Mouse (Mus musculus): ENCODE results near the gene Slc26a6. TPM values are rescaled to one million over a fixed set of nuclear protein-coding genes. Genes with fewer than 3 reads are reported as not detected.

The Slc26a6 gene
- polyA plus RNA-seq, 1 experiment: 38.2 TPM

DNA sequence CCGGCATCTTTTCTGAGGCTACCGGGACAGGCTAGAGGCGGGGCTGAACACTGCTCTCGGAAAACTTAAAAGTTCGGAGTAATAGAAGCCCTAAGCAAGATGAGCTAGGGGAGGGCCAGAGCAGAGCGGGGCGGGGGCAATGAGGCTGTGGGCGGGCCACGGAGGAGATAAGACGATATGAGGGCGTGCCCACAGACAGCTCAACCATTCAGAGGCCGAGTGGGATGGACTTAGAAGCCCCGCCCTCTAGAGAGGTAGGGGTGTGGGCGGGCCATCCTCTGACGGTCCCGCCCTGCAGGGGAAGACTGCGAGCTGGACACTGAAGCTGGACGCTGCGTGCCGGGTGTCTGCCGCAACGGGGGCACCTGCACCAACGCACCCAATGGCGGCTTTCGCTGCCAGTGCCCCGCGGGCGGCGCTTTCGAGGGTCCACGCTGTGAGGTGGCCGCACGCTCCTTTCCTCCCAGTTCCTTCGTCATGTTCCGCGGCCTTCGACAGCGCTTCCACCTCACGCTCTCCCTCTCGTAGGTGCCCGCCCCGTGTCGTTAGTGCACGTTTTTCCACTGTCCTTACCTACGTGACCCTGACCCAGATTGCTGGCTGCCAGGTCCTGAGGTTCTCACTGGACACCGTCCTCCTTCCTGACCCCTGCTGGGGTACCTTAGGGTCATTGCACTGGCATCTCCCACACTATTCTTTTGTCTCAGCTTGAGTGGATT lies 20.5 kb upstream of the Slc26a6 start:
- peak; percentile 62 for DNase-seq
- peak overlapping the region; percentile 26 for H3K4me3 ChIP-seq (ENCODE audit: control insufficient read depth, insufficient read depth, low read length)
- no peak for TF ChIP-seq POLR2A (IDR thresholded peaks at IDR 0.05; ENCODE audit: control insufficient read depth, extremely low read depth, insufficient read depth, low read length, poor library complexity)
- WGBS: 3% methylated on average over 46 of the region's 46 CpGs
- peaks cover 12% of the 10 kb centered on the region; the same call in 1 of the 2 replicates for H3K27me3 ChIP-seq (ENCODE audit: control insufficient read depth, insufficient read depth, low read length)
- no peaks in the 10 kb centered on the region for H3K36me3 ChIP-seq (ENCODE audit: control insufficient read depth, insufficient read depth, low read length)
- H3K4me1 ChIP-seq (replicated peaks; ENCODE audit: control insufficient read depth, insufficient read depth, low read length): peaks cover 18% of the 10 kb centered on the region
- no peak overlapping the region for H3K27ac ChIP-seq (ENCODE audit: control insufficient read depth, insufficient read depth, low read length)

DNA sequence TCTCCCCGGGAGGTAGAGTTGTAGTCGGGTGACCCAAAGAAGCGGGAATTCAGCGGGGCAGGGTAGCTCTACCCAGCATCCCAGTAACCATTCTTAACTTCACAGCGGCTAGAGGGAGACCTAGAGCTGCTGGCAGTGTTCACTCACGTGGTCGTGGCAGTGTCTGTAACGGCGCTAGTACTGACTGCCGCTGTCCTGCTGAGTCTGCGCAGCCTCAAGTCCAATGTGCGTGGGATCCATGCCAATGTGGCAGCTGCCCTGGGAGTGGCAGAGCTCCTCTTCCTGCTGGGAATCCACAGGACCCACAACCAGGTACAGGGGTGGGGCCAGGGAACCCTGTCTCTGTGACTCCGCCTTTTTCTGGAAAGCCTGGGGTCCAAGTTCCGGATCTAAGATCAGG lies 10.1 kb upstream of the Slc26a6 start:
- Histone ChIP-seq H3K4me1 (replicated peaks; ENCODE audit: control insufficient read depth, insufficient read depth, low read length) (no peaks in the 10 kb centered on the region), H3K27ac (ENCODE audit: control insufficient read depth, insufficient read depth, low read length) (no peak overlapping the region), H3K36me3 (ENCODE audit: control insufficient read depth, insufficient read depth, low read length) (no peaks in the 10 kb centered on the region), H3K4me3 (ENCODE audit: control insufficient read depth, insufficient read depth, low read length) (no peak overlapping the region), H3K27me3 (ENCODE audit: control insufficient read depth, insufficient read depth, low read length) (no peaks in the 10 kb centered on the region)
- 17% methylated on average over 14 of the region's 14 CpGs for WGBS
- no peak for DNase-seq
- TF ChIP-seq CTCF (IDR thresholded peaks at IDR 0.05; ENCODE audit: borderline replicate concordance, control insufficient read depth, extremely low read depth, insufficient read depth, low read length, poor library complexity): no peak
- no peak for TF ChIP-seq POLR2A (IDR thresholded peaks at IDR 0.05; ENCODE audit: control insufficient read depth, extremely low read depth, insufficient read depth, low read length, poor library complexity)

- TF ChIP-seq CTCF (IDR thresholded peaks at IDR 0.05; ENCODE audit: borderline replicate concordance, control insufficient read depth, extremely low read depth, insufficient read depth, low read length, poor library complexity) (no peak), POLR2A (IDR thresholded peaks at IDR 0.05; ENCODE audit: control insufficient read depth, extremely low read depth, insufficient read depth, low read length, poor library complexity) (no peak)
- Histone ChIP-seq H3K27ac (ENCODE audit: control insufficient read depth, insufficient read depth, low read length) (no peak overlapping the region), H3K4me3 (ENCODE audit: control insufficient read depth, insufficient read depth, low read length) (no peak overlapping the region), H3K27me3 (ENCODE audit: control insufficient read depth, insufficient read depth, low read length) (no peaks in the 10 kb centered on the region), H3K4me1 (replicated peaks; ENCODE audit: control insufficient read depth, insufficient read depth, low read length) (no peaks in the 10 kb centered on the region), H3K36me3 (ENCODE audit: control insufficient read depth, insufficient read depth, low read length) (no peaks in the 10 kb centered on the region)
- WGBS: 87% methylated on average over 5 of the region's 5 CpGs
- no peak for DNase-seq
These were observed 7.7 kb upstream of the Slc26a6 start for GRCm38 (mm10) chr9:108845390-108845789.

DNA sequence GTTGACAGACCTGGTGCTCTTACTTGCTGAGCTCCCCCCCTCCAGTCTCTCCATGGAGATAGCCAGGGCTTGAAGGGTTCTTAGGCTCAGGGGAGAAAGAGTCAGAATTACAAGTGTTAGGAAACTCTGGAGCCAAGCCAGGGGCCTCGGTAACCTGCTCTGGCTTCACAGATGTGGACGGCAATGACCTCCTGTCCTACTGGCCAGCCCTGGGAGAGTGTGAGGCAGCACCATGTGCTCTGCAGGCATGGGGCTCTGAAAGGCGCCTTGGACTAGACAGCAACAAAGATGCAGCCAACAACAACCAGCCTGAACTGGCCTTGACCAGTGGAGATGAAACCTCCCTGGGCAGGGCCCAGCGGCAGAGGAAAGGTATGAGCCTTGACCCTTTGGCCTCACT lies 5.7 kb upstream of the Slc26a6 start:
- no peaks in the 10 kb centered on the region for H3K4me1 ChIP-seq (replicated peaks; ENCODE audit: control insufficient read depth, insufficient read depth, low read length)
- DNase-seq: no peak
- no peaks in the 10 kb centered on the region for H3K27me3 ChIP-seq (ENCODE audit: control insufficient read depth, insufficient read depth, low read length)
- no peak overlapping the region for H3K4me3 ChIP-seq (ENCODE audit: control insufficient read depth, insufficient read depth, low read length)
- WGBS: 86% methylated on average over 4 of the region's 4 CpGs
- no peak for TF ChIP-seq CTCF (IDR thresholded peaks at IDR 0.05; ENCODE audit: borderline replicate concordance, control insufficient read depth, extremely low read depth, insufficient read depth, low read length, poor library complexity)
- no peak for TF ChIP-seq POLR2A (IDR thresholded peaks at IDR 0.05; ENCODE audit: control insufficient read depth, extremely low read depth, insufficient read depth, low read length, poor library complexity)
- H3K27ac ChIP-seq (ENCODE audit: control insufficient read depth, insufficient read depth, low read length): no peak overlapping the region
- no peaks in the 10 kb centered on the region for H3K36me3 ChIP-seq (ENCODE audit: control insufficient read depth, insufficient read depth, low read length)

DNA sequence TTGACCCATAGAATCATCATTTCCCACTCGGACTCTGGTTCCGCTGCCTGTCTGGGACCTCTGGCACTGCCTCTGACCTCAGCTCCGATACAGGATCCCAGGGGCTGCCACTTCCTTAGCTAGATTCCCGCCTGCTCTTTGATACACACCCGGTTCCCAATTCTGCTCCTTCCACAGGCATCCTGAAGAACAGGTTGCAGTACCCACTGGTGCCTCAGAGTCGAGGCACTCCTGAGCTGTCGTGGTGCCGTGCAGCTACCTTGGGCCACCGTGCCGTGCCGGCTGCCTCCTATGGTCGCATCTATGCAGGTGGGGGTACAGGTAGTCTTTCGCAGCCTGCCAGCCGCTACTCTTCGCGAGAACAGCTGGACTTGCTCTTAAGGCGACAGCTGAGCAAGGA lies 4.7 kb upstream of the Slc26a6 start:
- TF ChIP-seq POLR2A (IDR thresholded peaks at IDR 0.05; ENCODE audit: control insufficient read depth, extremely low read depth, insufficient read depth, low read length, poor library complexity) (no peak), CTCF (IDR thresholded peaks at IDR 0.05; ENCODE audit: borderline replicate concordance, control insufficient read depth, extremely low read depth, insufficient read depth, low read length, poor library complexity) (no peak)
- Histone ChIP-seq H3K4me3 (ENCODE audit: control insufficient read depth, insufficient read depth, low read length) (no peak overlapping the region), H3K4me1 (replicated peaks; ENCODE audit: control insufficient read depth, insufficient read depth, low read length) (peaks cover under 1% of the 10 kb centered on the region), H3K27me3 (ENCODE audit: control insufficient read depth, insufficient read depth, low read length) (no peaks in the 10 kb centered on the region), H3K36me3 (ENCODE audit: control insufficient read depth, insufficient read depth, low read length) (no peaks in the 10 kb centered on the region), H3K27ac (ENCODE audit: control insufficient read depth, insufficient read depth, low read length) (no peak overlapping the region)
- 82% methylated on average over 17 of the region's 17 CpGs for WGBS
- no peak for DNase-seq

GRCm38 (mm10) chr9:108853635-108854240 lies 655 bp downstream of the Slc26a6 start:
- Histone ChIP-seq H3K4me3 (ENCODE audit: control insufficient read depth, insufficient read depth, low read length) (peak overlapping the region; percentile 90), H3K4me1 (replicated peaks; ENCODE audit: control insufficient read depth, insufficient read depth, low read length) (peaks cover 4% of the 10 kb centered on the region), H3K36me3 (ENCODE audit: control insufficient read depth, insufficient read depth, low read length) (no peaks in the 10 kb centered on the region), H3K27ac (ENCODE audit: control insufficient read depth, insufficient read depth, low read length) (peak overlapping the region; percentile 17; the same call in 1 of the 2 replicates), H3K27me3 (ENCODE audit: control insufficient read depth, insufficient read depth, low read length) (no peaks in the 10 kb centered on the region)
- TF ChIP-seq CTCF (IDR thresholded peaks at IDR 0.05; ENCODE audit: borderline replicate concordance, control insufficient read depth, extremely low read depth, insufficient read depth, low read length, poor library complexity) (peak; percentile 78), POLR2A (IDR thresholded peaks at IDR 0.05; ENCODE audit: control insufficient read depth, extremely low read depth, insufficient read depth, low read length, poor library complexity) (peak; percentile 36; the same call in 1 of the 2 replicates)
- WGBS: 4% methylated on average over 25 of the region's 25 CpGs
- DNase-seq: peak; percentile 87
